Mouse (Mus musculus): ENCODE measurements around the gene Akap8. TPM values are rescaled to one million over a fixed set of nuclear protein-coding genes. Genes with fewer than 3 reads are reported as not detected.

The Akap8 gene
- polyA plus RNA-seq, 1 experiment from 2014 or later = 81.4 TPM

DNA sequence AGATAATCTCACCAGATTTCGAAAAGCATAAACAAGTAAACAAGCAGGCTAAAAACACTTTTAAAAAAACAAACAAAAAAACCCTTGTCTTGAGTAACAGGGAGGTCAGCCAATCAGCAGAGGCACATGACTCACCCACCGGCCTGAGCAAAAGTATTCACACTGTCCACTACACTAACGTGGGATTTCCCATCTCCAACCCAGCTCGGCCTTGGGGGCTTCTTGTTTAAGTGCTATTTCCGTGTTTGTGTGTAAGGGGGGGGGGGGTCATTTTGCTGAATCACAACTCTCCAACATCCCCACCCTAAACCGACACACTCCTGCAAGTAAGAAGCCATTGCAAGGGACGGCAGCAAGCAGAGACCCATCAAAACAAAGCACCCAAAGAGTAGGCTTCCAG, 37.7 kb downstream of the Akap8 start:
- H3K9me3 ChIP-seq (replicated peaks; ENCODE audit: control insufficient read depth, low read length) = no peaks in the 10 kb centered on the region
- peak overlapping the region; percentile 99 for H3K27ac ChIP-seq (ENCODE audit: low read length)
- H3K4me2 ChIP-seq (ENCODE audit: low read depth, low read length) = peak overlapping the region; percentile 81
- H3K4me1 ChIP-seq (ENCODE audit: control insufficient read depth, insufficient read depth, low read length) = peaks cover 25% of the 10 kb centered on the region
- no peaks in the 10 kb centered on the region for H3K36me3 ChIP-seq (ENCODE audit: control insufficient read depth, insufficient read depth)
- H3K27me3 ChIP-seq (ENCODE audit: control insufficient read depth, insufficient read depth, low read length) = no peaks in the 10 kb centered on the region
- no peak for ATAC-seq (replicated peaks; ENCODE audit: extremely low read depth, insufficient read depth, low FRiP score)
- 5% methylated on average over 7 of the region's 7 CpGs for WGBS
- H3K9ac ChIP-seq (ENCODE audit: low read length) = peak overlapping the region; percentile 99
- peak overlapping the region; percentile 84 for H3K4me3 ChIP-seq (ENCODE audit: low read length)

DNA sequence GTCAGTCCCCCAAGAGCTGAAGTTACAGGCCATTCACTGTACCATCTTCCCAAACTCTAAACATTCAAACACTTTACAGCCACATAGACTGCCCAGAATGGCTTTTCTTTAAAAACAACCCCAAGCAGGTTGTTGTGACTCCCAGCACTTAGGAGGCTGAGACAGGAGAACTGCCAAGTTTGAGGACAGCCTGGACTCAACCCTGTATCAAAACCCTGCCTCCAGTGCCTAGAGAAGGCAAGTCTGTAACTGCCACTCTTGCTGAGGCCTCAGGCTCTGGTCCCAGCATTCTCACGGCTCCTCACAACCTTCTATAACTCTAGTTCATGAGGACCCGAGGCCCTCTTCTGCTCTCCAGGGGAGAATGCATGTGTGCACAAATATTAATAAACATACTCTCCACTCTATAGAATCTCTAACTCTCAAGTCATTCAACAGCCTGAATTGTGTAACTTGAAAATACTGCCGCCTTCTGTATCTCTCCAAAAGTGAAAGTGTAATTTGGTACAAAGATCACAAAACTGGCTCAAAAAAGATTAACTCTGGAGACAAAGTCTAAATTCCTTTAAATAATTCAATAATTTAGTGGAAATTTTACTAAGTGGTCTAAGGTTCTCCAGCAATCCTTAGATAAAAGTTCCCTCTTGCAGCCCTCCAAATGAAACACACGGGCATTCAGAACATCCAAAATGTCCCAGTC, 39.3 kb downstream of the Akap8 start:
- H3K4me3 ChIP-seq (ENCODE audit: low read length) = no peak overlapping the region
- H3K9me3 ChIP-seq (replicated peaks; ENCODE audit: control insufficient read depth, low read length) = no peaks in the 10 kb centered on the region
- no peaks in the 10 kb centered on the region for H3K36me3 ChIP-seq (ENCODE audit: control insufficient read depth, insufficient read depth)
- peaks cover 25% of the 10 kb centered on the region for H3K4me1 ChIP-seq (ENCODE audit: control insufficient read depth, insufficient read depth, low read length)
- no peaks in the 10 kb centered on the region for H3K27me3 ChIP-seq (ENCODE audit: control insufficient read depth, insufficient read depth, low read length)
- 0 out of 2 replicates have a peak overlapping the region, but pooled peaks have one; percentile 21 for H3K27ac ChIP-seq (ENCODE audit: low read length)
- 53% methylated on average over 4 of the region's 4 CpGs for WGBS
- no peak overlapping the region for H3K4me2 ChIP-seq (ENCODE audit: low read depth, low read length)
- no peak for ATAC-seq (replicated peaks; ENCODE audit: extremely low read depth, insufficient read depth, low FRiP score)
- H3K9ac ChIP-seq (ENCODE audit: low read length) = no peak overlapping the region

DNA sequence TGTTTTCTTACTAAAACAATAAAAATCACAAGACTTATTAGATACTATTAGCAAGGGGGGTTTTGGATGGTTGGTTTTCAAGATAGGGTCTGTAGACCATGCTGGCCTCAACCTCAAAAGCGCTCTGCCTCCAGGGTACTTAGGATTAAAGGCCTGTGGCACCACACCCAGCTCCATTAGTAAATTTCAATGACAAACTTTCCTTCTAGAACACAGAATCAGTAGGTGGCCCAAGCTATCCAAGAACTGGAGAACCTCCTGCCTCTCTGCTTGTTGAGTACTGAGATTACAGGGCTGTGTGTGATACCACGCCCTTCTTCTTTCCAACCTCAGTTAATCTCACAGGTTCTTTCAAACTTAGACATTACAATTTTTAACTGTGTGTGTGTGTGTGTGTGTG, 39.9 kb downstream of the Akap8 start:
- Histone ChIP-seq H3K4me1 (ENCODE audit: control insufficient read depth, insufficient read depth, low read length) (peaks cover 28% of the 10 kb centered on the region), H3K27ac (ENCODE audit: low read length) (no peak overlapping the region), H3K9me3 (replicated peaks; ENCODE audit: control insufficient read depth, low read length) (no peaks in the 10 kb centered on the region), H3K4me3 (ENCODE audit: low read length) (no peak overlapping the region), H3K9ac (ENCODE audit: low read length) (no peak overlapping the region), H3K36me3 (ENCODE audit: control insufficient read depth, insufficient read depth) (no peaks in the 10 kb centered on the region), H3K27me3 (ENCODE audit: control insufficient read depth, insufficient read depth, low read length) (no peaks in the 10 kb centered on the region), H3K4me2 (ENCODE audit: low read depth, low read length) (no peak overlapping the region)
- WGBS = 83% methylated on average over 2 of the region's 2 CpGs
- ATAC-seq (replicated peaks; ENCODE audit: extremely low read depth, insufficient read depth, low FRiP score) = no peak

DNA sequence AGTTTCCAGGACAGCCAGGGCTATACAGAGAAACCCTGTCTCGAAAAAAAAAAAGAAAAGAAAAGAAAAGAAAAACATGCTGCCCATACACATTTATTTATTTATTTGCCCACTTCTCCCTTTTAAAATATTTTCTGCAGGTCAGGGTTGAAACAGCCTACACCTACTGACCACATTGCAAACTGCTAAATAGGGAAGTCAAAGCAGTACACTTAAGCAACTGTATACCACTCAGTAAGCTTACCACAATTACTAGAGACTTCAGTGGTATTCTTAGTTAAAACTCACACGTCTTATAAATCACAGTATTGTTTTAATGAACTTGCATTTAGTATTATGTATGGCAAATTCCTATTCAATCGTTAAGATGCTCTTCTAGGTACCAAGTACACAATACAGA, 40.5 kb downstream of the Akap8 start:
- Histone ChIP-seq H3K27me3 (ENCODE audit: control insufficient read depth, insufficient read depth, low read length) (no peaks in the 10 kb centered on the region), H3K4me1 (ENCODE audit: control insufficient read depth, insufficient read depth, low read length) (peaks cover 33% of the 10 kb centered on the region), H3K4me2 (ENCODE audit: low read depth, low read length) (no peak overlapping the region), H3K36me3 (ENCODE audit: control insufficient read depth, insufficient read depth) (no peaks in the 10 kb centered on the region), H3K9ac (ENCODE audit: low read length) (no peak overlapping the region), H3K4me3 (ENCODE audit: low read length) (no peak overlapping the region), H3K27ac (ENCODE audit: low read length) (no peak overlapping the region), H3K9me3 (replicated peaks; ENCODE audit: control insufficient read depth, low read length) (no peaks in the 10 kb centered on the region)
- no peak for ATAC-seq (replicated peaks; ENCODE audit: extremely low read depth, insufficient read depth, low FRiP score)
- WGBS = 86% methylated on average over 3 of the region's 3 CpGs

DNA sequence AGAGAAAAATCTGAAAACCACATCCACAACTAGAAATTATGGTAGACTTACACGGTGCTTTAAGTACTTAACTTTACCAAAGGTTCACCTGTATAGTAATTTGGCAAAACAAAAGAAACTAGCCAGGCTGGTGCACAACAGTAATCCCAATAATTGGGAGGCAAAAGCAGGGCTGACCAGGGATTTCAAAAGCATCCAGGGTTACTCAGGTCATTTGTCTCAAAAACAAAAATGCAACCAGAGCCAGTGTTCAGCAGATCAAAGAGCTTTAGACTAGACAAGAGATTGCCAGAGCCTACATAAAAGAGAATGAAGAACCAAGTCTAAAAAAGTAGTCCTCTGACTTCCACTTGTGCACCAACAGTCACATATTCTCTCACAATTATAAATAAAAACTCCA, 43.8 kb downstream of the Akap8 start:
- 87% methylated on average over 1 of the region's 1 CpGs for WGBS
- H3K4me3 ChIP-seq (ENCODE audit: low read length) = no peak overlapping the region
- peaks cover 20% of the 10 kb centered on the region for H3K4me1 ChIP-seq (ENCODE audit: control insufficient read depth, insufficient read depth, low read length)
- H3K27me3 ChIP-seq (ENCODE audit: control insufficient read depth, insufficient read depth, low read length) = no peaks in the 10 kb centered on the region
- H3K9me3 ChIP-seq (replicated peaks; ENCODE audit: control insufficient read depth, low read length) = no peaks in the 10 kb centered on the region
- no peak overlapping the region for H3K9ac ChIP-seq (ENCODE audit: low read length)
- no peak for ATAC-seq (replicated peaks; ENCODE audit: extremely low read depth, insufficient read depth, low FRiP score)
- H3K27ac ChIP-seq (ENCODE audit: low read length) = no peak overlapping the region
- no peak overlapping the region for H3K4me2 ChIP-seq (ENCODE audit: low read depth, low read length)
- no peaks in the 10 kb centered on the region for H3K36me3 ChIP-seq (ENCODE audit: control insufficient read depth, insufficient read depth)

GRCm38 (mm10) chr17:32275568-32275967, 45.5 kb downstream of the Akap8 start:
- H3K4me1 ChIP-seq (ENCODE audit: control insufficient read depth, insufficient read depth, low read length) = peaks cover 16% of the 10 kb centered on the region
- no peak for ATAC-seq (replicated peaks; ENCODE audit: extremely low read depth, insufficient read depth, low FRiP score)
- H3K9me3 ChIP-seq (replicated peaks; ENCODE audit: control insufficient read depth, low read length) = no peaks in the 10 kb centered on the region
- no peak overlapping the region for H3K27ac ChIP-seq (ENCODE audit: low read length)
- H3K4me3 ChIP-seq (ENCODE audit: low read length) = no peak overlapping the region
- H3K36me3 ChIP-seq (ENCODE audit: control insufficient read depth, insufficient read depth) = no peaks in the 10 kb centered on the region
- WGBS = 66% methylated on average over 3 of the region's 3 CpGs
- H3K4me2 ChIP-seq (ENCODE audit: low read depth, low read length) = no peak overlapping the region
- H3K9ac ChIP-seq (ENCODE audit: low read length) = no peak overlapping the region
- no peaks in the 10 kb centered on the region for H3K27me3 ChIP-seq (ENCODE audit: control insufficient read depth, insufficient read depth, low read length)

- 88% methylated on average over 7 of the region's 7 CpGs for WGBS
- H3K4me3 ChIP-seq (ENCODE audit: low read length) = no peak overlapping the region
Observed at GRCm38 (mm10) chr17:32269151-32269550, 51.9 kb downstream of the Akap8 start.

GRCm38 (mm10) chr17:32268540-32268960, 52.5 kb downstream of the Akap8 start:
- no peak overlapping the region for H3K4me3 ChIP-seq (ENCODE audit: low read length)
- no peak overlapping the region for H3K9ac ChIP-seq (ENCODE audit: low read length)
- peaks cover 33% of the 10 kb centered on the region for H3K4me1 ChIP-seq (ENCODE audit: control insufficient read depth, insufficient read depth, low read length)
- H3K27me3 ChIP-seq (ENCODE audit: control insufficient read depth, insufficient read depth, low read length) = no peaks in the 10 kb centered on the region
- WGBS = 63% methylated on average over 3 of the region's 3 CpGs
- 0 out of 2 replicates have a peak, but pooled peaks have one; percentile 64 for ATAC-seq (replicated peaks; ENCODE audit: extremely low read depth, insufficient read depth, low FRiP score)
- no peaks in the 10 kb centered on the region for H3K9me3 ChIP-seq (replicated peaks; ENCODE audit: control insufficient read depth, low read length)
- no peaks in the 10 kb centered on the region for H3K36me3 ChIP-seq (ENCODE audit: control insufficient read depth, insufficient read depth)
- H3K4me2 ChIP-seq (ENCODE audit: low read depth, low read length) = no peak overlapping the region
- peak overlapping the region; percentile 49 for H3K27ac ChIP-seq (ENCODE audit: low read length)

More at GRCm38 (mm10) chr17:32269151-32269550, 51.9 kb downstream of the Akap8 start:
- H3K9me3 ChIP-seq (replicated peaks; ENCODE audit: control insufficient read depth, low read length) = no peaks in the 10 kb centered on the region
- ATAC-seq (replicated peaks; ENCODE audit: extremely low read depth, insufficient read depth, low FRiP score) = no peak
- no peaks in the 10 kb centered on the region for H3K27me3 ChIP-seq (ENCODE audit: control insufficient read depth, insufficient read depth, low read length)
- H3K36me3 ChIP-seq (ENCODE audit: control insufficient read depth, insufficient read depth) = no peaks in the 10 kb centered on the region
- no peak overlapping the region; the same call in 1 of the 2 replicates for H3K27ac ChIP-seq (ENCODE audit: low read length)
- H3K4me1 ChIP-seq (ENCODE audit: control insufficient read depth, insufficient read depth, low read length) = peaks cover 31% of the 10 kb centered on the region
- H3K9ac ChIP-seq (ENCODE audit: low read length) = no peak overlapping the region
- H3K4me2 ChIP-seq (ENCODE audit: low read depth, low read length) = no peak overlapping the region

DNA sequence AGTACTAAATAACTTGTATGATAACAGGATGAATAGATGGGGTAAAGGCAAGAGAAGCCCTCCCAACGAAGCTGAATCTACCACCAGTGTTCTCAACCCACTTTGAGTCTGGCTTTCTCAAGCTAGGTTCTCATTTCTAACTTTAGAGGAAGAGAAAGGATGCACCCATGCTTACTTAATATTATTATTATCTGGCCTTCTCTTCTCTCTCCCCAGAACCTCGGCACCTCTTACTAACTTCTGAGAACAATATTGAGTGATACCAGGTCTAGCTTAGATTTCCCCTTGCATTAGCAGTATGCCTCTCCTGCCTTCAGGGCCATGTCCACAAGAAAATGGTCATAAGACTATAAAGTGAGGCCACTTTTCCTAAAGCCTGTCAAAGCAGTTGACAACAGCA, 52.9 kb downstream of the Akap8 start:
- Histone ChIP-seq H3K4me3 (ENCODE audit: low read length) (no peak overlapping the region), H3K4me1 (ENCODE audit: control insufficient read depth, insufficient read depth, low read length) (peaks cover 33% of the 10 kb centered on the region), H3K27ac (ENCODE audit: low read length) (peak overlapping the region; percentile 66), H3K9ac (ENCODE audit: low read length) (no peak overlapping the region), H3K27me3 (ENCODE audit: control insufficient read depth, insufficient read depth, low read length) (no peaks in the 10 kb centered on the region), H3K4me2 (ENCODE audit: low read depth, low read length) (no peak overlapping the region), H3K36me3 (ENCODE audit: control insufficient read depth, insufficient read depth) (no peaks in the 10 kb centered on the region), H3K9me3 (replicated peaks; ENCODE audit: control insufficient read depth, low read length) (no peaks in the 10 kb centered on the region)
- ATAC-seq (replicated peaks; ENCODE audit: extremely low read depth, insufficient read depth, low FRiP score) = no peak; the same call in 1 of the 2 replicates
- 69% methylated on average over 2 of the region's 2 CpGs for WGBS
